Mouse (Mus musculus) liver, embryonic 16.5 days (tissue): Measurements from ENCODE around the gene Slc22a21. TPM values are rescaled to one million over a fixed set of nuclear protein-coding genes. Genes with fewer than 3 reads are reported as not detected.
"Not testable (repeated sequence)": the region's sequence is repeated elsewhere in the genome, so short reads cannot be mapped to it uniquely, and the experiment has no call there.

Experiments
- ATAC-seq: fragments of 200-750 bp; cut with Nextera tagmentation; 2 replicates; pipeline ENCODE4 v1.8.0; 2017; ENCODE audit warnings: low read depth, mild to moderate bottlenecking, moderate number of reproducible peaks, moderate library complexity
- H3K27ac ChIP-seq: fragments of 300-500 bp; sonication (generic); 2 replicates; pipeline ENCODE4 v1.5.1; 2014; ENCODE audit warnings: mild to moderate bottlenecking, low read length
- H3K27me3 ChIP-seq: fragments of 300-500 bp; sonication (generic); 2 replicates; pipeline ENCODE4 v1.6.1; 2014; ENCODE audit warnings: low read depth, low read length, mixed read lengths; ENCODE audit not compliant: control insufficient read depth, insufficient read depth
- H3K36me3 ChIP-seq: fragments of 300-500 bp; sonication (generic); 2 replicates; pipeline ENCODE4 v1.6.1; 2014; ENCODE audit warnings: mild to moderate bottlenecking; ENCODE audit not compliant: control insufficient read depth, insufficient read depth
- H3K4me1 ChIP-seq: fragments of 300-500 bp; sonication (generic); 2 replicates; pipeline ENCODE4 v1.6.1; 2014; ENCODE audit warnings: low read depth, low read length, mixed read lengths; ENCODE audit not compliant: control insufficient read depth
- H3K4me2 ChIP-seq: fragments of 300-500 bp; sonication (generic); 2 replicates; pipeline ENCODE4 v1.6.1; 2014; ENCODE audit warnings: low read depth, low read length, mixed read lengths
- H3K4me3 ChIP-seq: fragments of 300-500 bp; sonication (generic); 2 replicates; pipeline ENCODE4 v1.5.1; 2014; ENCODE audit warnings: low read depth, mild to moderate bottlenecking, low read length
- H3K9ac ChIP-seq: fragments of 300-500 bp; sonication (generic); 2 replicates; pipeline ENCODE4 v1.6.1; 2014; ENCODE audit warnings: low read depth, low read length
- H3K9me3 ChIP-seq: fragments of 300-500 bp; sonication (generic); replicated peaks from 2 replicates; pipeline ENCODE4 v1.6.1; 2016; ENCODE audit warnings: low read length; ENCODE audit not compliant: control insufficient read depth
- WGBS: fragments of 180-500 bp; shearing (Covaris S2); extraction: QIAGEN DNeasy Blood & Tissue Kit; methylation state at CpG from one replicate; pipeline ENCODE4 v1.1.7; 2014; ENCODE audit not compliant: insufficient replicate concordance; 5-methylcytosine and 5-hydroxymethylcytosine counted together
- polyA plus RNA-seq: library from polyadenylated mRNA; unstranded; fragments of >200 nt; fragmentation: Nextera tagmentation; extraction: Ambion mirVana; gene quantifications from 2 replicates; pipeline ENCODE4 v1.2.1, GENCODE M21; 2015

Gene Slc22a21
- polyA plus RNA-seq, 1 experiment from 2014 or later = 0.92 TPM

GRCm38 (mm10) chr11:53977672-53978071 lies 2.5 kb downstream of the Slc22a21 start:
- ATAC-seq = no peak
- no peak overlapping the region for H3K27ac ChIP-seq
- H3K4me1 ChIP-seq = peaks cover 11% of the 10 kb centered on the region

DNA sequence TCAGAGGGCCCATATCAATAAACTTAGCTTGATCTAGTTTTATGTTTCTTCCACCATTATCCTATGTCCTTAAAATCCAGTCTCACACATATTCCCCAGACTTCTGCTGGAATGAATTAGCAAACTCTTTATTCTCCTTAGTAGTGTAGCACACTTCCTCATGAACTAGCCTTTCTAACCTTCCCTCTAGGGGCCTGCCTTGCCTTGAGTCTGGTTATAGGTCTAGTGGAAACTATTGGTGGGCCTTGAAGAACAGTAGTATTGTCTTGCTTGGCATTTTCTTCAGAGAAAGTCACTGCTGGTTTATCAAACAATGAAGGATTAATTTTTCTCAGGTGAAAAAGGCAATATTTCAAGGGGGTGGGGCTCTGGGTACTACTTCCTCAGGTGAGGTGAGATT lies 4.6 kb downstream of the Slc22a21 start:
- H3K9me3 ChIP-seq = no peaks in the 10 kb centered on the region
- ATAC-seq = no peak
- no peak overlapping the region for H3K9ac ChIP-seq
- peaks cover 4% of the 10 kb centered on the region; the same call in 1 of the 2 replicates for H3K27me3 ChIP-seq
- no peaks in the 10 kb centered on the region for H3K36me3 ChIP-seq
- H3K4me2 ChIP-seq = no peak overlapping the region
- H3K4me1 ChIP-seq = peaks cover 11% of the 10 kb centered on the region
- no peak overlapping the region for H3K4me3 ChIP-seq
- no peak overlapping the region for H3K27ac ChIP-seq

More at GRCm38 (mm10) chr11:53977672-53978071, 2.5 kb downstream of the Slc22a21 start:
- Histone ChIP-seq H3K4me3 (no peak overlapping the region), H3K4me2 (no peak overlapping the region), H3K9ac (no peak overlapping the region), H3K36me3 (no peaks in the 10 kb centered on the region), H3K9me3 (no peaks in the 10 kb centered on the region), H3K27me3 (peaks cover 4% of the 10 kb centered on the region; the same call in 1 of the 2 replicates)
- WGBS = 56% methylated on average over 3 of the region's 3 CpGs

DNA sequence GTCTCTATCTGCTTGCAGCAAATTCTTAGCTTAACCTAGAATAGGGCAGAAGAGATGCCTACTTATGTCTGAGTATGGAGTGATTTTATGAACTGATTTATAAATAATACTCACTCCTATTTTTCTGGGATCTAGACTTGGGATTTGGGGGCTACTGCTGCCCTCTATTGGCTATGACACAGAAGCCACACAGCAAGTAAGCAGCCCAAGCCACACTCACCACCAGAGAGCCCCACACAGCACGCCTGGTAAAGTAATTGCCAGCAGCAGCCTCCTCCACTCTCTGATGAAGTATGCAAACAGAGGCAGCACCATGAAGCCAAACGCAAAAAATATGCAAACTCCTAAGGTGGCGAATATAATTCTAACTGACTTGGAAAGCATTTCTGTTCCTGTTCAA lies 21.1 kb downstream of the Slc22a21 start:
- no peak overlapping the region for H3K27ac ChIP-seq
- no peaks in the 10 kb centered on the region for H3K27me3 ChIP-seq
- no peak overlapping the region for H3K9ac ChIP-seq
- no peaks in the 10 kb centered on the region for H3K9me3 ChIP-seq
- 42% methylated on average over 3 of the region's 3 CpGs for WGBS
- no peaks in the 10 kb centered on the region for H3K36me3 ChIP-seq
- H3K4me3 ChIP-seq = no peak overlapping the region
- no peaks in the 10 kb centered on the region for H3K4me1 ChIP-seq
- no peak for ATAC-seq
- no peak overlapping the region for H3K4me2 ChIP-seq

- H3K4me3 ChIP-seq, H3K36me3 ChIP-seq, H3K27ac ChIP-seq, H3K27me3 ChIP-seq, H3K4me2 ChIP-seq, H3K9me3 ChIP-seq, ATAC-seq, H3K4me1 ChIP-seq, H3K9ac ChIP-seq: not testable (repeated sequence)
- WGBS = 36% methylated on average over 4 of the region's 4 CpGs
These were observed 22.0 kb downstream of the Slc22a21 start for GRCm38 (mm10) chr11:53958176-53958575.

DNA sequence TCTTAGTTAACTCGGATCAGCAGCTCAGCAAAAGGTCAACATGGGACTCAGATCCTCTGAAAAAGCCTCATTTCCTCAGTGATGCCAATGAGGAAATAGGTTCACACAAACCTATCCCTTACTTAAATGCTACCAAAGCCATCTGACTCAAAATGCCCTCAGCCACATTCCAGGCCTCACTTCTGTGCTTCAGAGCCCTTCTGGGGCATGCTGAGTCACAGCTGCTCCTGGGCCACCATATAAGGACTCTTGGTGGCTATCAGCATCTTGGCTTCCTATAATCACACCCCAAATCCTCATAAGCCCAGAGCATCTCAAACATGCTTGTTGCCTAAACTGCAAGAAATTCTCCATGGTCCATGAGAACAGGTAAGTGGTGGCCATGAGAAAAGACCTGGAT lies 23.5 kb downstream of the Slc22a21 start:
- Histone ChIP-seq H3K9me3 (no peaks in the 10 kb centered on the region), H3K9ac (no peak overlapping the region), H3K27me3 (no peaks in the 10 kb centered on the region), H3K4me2 (no peak overlapping the region), H3K4me1 (no peaks in the 10 kb centered on the region), H3K36me3 (no peaks in the 10 kb centered on the region), H3K4me3 (no peak overlapping the region), H3K27ac (no peak overlapping the region)
- 56% methylated on average over 1 of the region's 1 CpGs for WGBS
- ATAC-seq = no peak

GRCm38 (mm10) chr11:53954653-53955052 lies 25.5 kb downstream of the Slc22a21 start:
- Histone ChIP-seq H3K36me3 (no peaks in the 10 kb centered on the region), H3K4me2 (no peak overlapping the region), H3K27me3 (no peaks in the 10 kb centered on the region), H3K27ac (no peak overlapping the region), H3K9me3 (no peaks in the 10 kb centered on the region), H3K9ac (no peak overlapping the region), H3K4me1 (no peaks in the 10 kb centered on the region), H3K4me3 (no peak overlapping the region)
- 75% methylated on average over 3 of the region's 3 CpGs for WGBS
- no peak for ATAC-seq

DNA sequence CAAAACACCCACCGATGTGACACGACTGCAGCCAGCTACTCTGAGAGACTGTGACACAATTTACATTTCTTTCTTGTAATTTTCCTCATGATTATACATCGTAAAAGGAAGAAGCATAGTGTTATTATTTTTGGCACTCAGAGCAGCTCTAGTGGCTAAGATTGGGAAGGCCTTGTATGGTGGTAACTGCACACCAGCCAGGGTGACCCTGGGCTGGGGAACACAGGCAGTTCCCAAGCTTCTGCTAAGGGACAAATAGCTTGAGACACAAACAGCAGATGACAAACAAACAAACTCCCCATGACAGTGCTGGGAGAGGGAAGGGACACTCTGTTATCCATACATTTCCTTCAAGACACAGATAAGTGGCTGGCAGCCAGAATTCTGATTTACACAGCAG lies 30.0 kb downstream of the Slc22a21 start:
- H3K9ac ChIP-seq, H3K4me1 ChIP-seq, H3K36me3 ChIP-seq, ATAC-seq, H3K4me3 ChIP-seq, H3K9me3 ChIP-seq, H3K27ac ChIP-seq, H3K27me3 ChIP-seq, H3K4me2 ChIP-seq: not testable (repeated sequence)
- no CpG with 5 or more reads among the region's 3 CpGs for WGBS

DNA sequence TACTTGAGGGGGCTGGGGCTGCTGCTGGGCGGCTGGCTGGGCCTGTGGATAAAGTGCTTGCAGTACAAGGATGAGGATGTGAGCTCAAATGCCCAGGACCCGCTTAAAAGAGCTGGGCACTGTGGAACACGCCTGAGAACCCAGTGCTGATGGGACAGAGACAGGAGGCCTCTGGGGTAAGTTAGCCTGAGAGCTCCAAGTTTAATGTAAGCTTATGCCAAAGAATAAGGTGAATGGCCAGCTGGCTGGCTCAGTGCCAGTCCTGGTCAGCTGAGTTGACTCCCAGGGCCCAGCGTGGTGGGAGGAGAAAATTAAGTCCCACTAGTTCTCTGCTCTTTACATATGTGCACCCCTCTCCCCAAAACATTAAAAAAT lies 48.2 kb downstream of the Slc22a21 start:
- H3K4me2 ChIP-seq = not testable (repeated sequence)

GRCm38 (mm10) chr11:53931091-53931943 lies 48.8 kb downstream of the Slc22a21 start:
- 29% methylated on average over 17 of the region's 17 CpGs for WGBS
- Histone ChIP-seq H3K27ac (no peak overlapping the region), H3K4me1 (no peaks in the 10 kb centered on the region), H3K9ac (no peak overlapping the region), H3K36me3 (no peaks in the 10 kb centered on the region), H3K27me3 (no peaks in the 10 kb centered on the region), H3K4me2 (no peak overlapping the region), H3K9me3 (no peaks in the 10 kb centered on the region), H3K4me3 (no peak overlapping the region)
- ATAC-seq = no peak

More for the DNA sequence above, 48.2 kb downstream of the Slc22a21 start:
- H3K9me3 ChIP-seq, ATAC-seq, H3K9ac ChIP-seq, H3K36me3 ChIP-seq, H3K4me1 ChIP-seq, H3K27me3 ChIP-seq, H3K27ac ChIP-seq, H3K4me3 ChIP-seq: not testable (repeated sequence)
- 48% methylated on average over 4 of the region's 4 CpGs for WGBS
